Mouse (Mus musculus) erythroblast, embryonic 14.5 days (primary cell): ENCODE measurements around the gene Adamts12.

ENCODE experiments used
- GATA1 ChIP-seq: IDR thresholded peaks from 2 replicates; pipeline ENCODE4 v1.6.1; 2012; ENCODE audit warnings: low read length, inconsistent platforms, mixed read lengths
- TAL1 ChIP-seq: IDR thresholded peaks from 3 replicates; pipeline ENCODE4 v1.6.1; 2012; ENCODE audit warnings: low read length, inconsistent platforms, mixed read lengths

DNA sequence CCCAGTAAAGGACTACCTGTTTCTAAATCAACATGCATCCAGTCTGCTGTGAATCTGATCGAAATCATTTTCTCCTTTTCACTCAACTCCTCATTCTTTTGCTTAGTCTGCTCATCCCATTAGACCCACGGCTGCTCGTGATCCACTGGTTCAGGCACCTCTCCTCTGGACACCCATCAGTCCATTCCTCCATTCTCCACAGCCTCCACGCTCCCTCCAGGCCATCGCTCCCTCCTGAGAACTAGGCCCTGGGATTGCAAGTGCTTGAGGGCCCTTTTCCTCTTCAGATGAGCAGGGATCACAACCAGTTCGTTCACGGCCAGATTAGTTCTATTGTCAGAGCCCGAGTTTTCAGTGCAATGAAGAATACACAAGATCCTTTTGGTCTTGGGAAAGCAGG is 316.0 kb downstream of the Adamts12 start:
- no peak for TF ChIP-seq GATA1
- TF ChIP-seq TAL1 = no peak
